Mouse (Mus musculus) intestine, embryonic 15.5 days (tissue): Measurements from ENCODE around the gene Rhobtb3. TPM values are rescaled to one million over a fixed set of nuclear protein-coding genes. Genes with fewer than 3 reads are reported as not detected.
"Not testable (repeated sequence)": the region's sequence is repeated elsewhere in the genome, so short reads cannot be mapped to it uniquely, and the experiment has no call there.

Source experiments
- ATAC-seq: fragments of 200-750 bp; cut with Nextera tagmentation; 2 replicates; pipeline ENCODE4 v1.8.0; 2017; ENCODE audit warnings: moderate TSS enrichment, moderate library complexity
- H3K27ac ChIP-seq: fragments of 300-500 bp; sonication (generic); 2 replicates; pipeline ENCODE4 v1.5.1; 2015; ENCODE audit warnings: mild to moderate bottlenecking, inconsistent platforms
- H3K27me3 ChIP-seq: fragments of 300-500 bp; sonication (generic); replicated peaks from 2 replicates; pipeline ENCODE4 v1.6.1; 2015; ENCODE audit warnings: inconsistent platforms
- H3K36me3 ChIP-seq: fragments of 300-500 bp; sonication (generic); 2 replicates; pipeline ENCODE4 v1.6.1; 2015; ENCODE audit warnings: inconsistent platforms
- H3K4me1 ChIP-seq: fragments of 300-500 bp; sonication (generic); replicated peaks from 2 replicates; pipeline ENCODE4 v1.6.1; 2015; ENCODE audit warnings: inconsistent platforms
- H3K4me2 ChIP-seq: fragments of 300-500 bp; sonication (generic); replicated peaks from 2 replicates; pipeline ENCODE4 v1.6.1; 2015; ENCODE audit warnings: mild to moderate bottlenecking, inconsistent platforms
- H3K4me3 ChIP-seq: fragments of 300-500 bp; sonication (generic); replicated peaks from 2 replicates; pipeline ENCODE4 v1.5.1; 2015; ENCODE audit warnings: inconsistent platforms
- H3K9ac ChIP-seq: fragments of 300-500 bp; sonication (generic); 2 replicates; pipeline ENCODE4 v1.6.1; 2015; ENCODE audit warnings: inconsistent platforms
- H3K9me3 ChIP-seq: fragments of 300-500 bp; sonication (generic); 2 replicates; pipeline ENCODE4 v1.6.1; 2016; ENCODE audit warnings: inconsistent platforms
- WGBS: fragments of 180-500 bp; shearing (Covaris S2); methylation state at CpG from one replicate; pipeline ENCODE4 v1.1.7; 2015; 5-methylcytosine and 5-hydroxymethylcytosine counted together
- polyA plus RNA-seq: library from polyadenylated mRNA; unstranded; fragments of >200 nt; fragmentation: Nextera tagmentation; extraction: Ambion mirVana; gene quantifications from 2 replicates; pipeline ENCODE4 v1.2.1, GENCODE M21; 2015

The Rhobtb3 gene
- polyA plus RNA-seq, 1 experiment from 2014 or later: 31.1 TPM

GRCm38 (mm10) chr13:75944044-75944820 lies 507 bp upstream of the Rhobtb3 start:
- H3K27me3 ChIP-seq: no peaks in the 10 kb centered on the region
- peak overlapping the region; percentile 84 for H3K4me3 ChIP-seq
- H3K4me1 ChIP-seq: 0 out of 2 replicates have a peak, but pooled peaks cover 13% of the 10 kb centered on the region
- 1% methylated on average over 7 of the region's 7 CpGs for WGBS
- peak; percentile 16; the same call in 1 of the 2 replicates for ATAC-seq
- peak overlapping the region; percentile 99 for H3K27ac ChIP-seq
- peak overlapping the region; percentile 91 for H3K9ac ChIP-seq
- H3K9me3 ChIP-seq: no peaks in the 10 kb centered on the region
- peak overlapping the region; percentile 65 for H3K4me2 ChIP-seq
- H3K36me3 ChIP-seq: no peaks in the 10 kb centered on the region

GRCm38 (mm10) chr13:75942731-75943130 lies 994 bp downstream of the Rhobtb3 start:
- Histone ChIP-seq H3K4me1 (0 out of 2 replicates have a peak, but pooled peaks cover 13% of the 10 kb centered on the region), H3K27ac (peak overlapping the region; percentile 99), H3K27me3 (no peaks in the 10 kb centered on the region), H3K4me2 (peak overlapping the region; percentile 65), H3K4me3 (peak overlapping the region; percentile 84), H3K36me3 (0 out of 2 replicates have a peak, but pooled peaks cover 7% of the 10 kb centered on the region), H3K9ac (peak overlapping the region; percentile 91), H3K9me3 (no peaks in the 10 kb centered on the region)
- peak; percentile 23; the same call in 1 of the 2 replicates for ATAC-seq
- whole genome bisulfite sequencing: under 1% methylated on average over 6 of the region's 6 CpGs

GRCm38 (mm10) chr13:75941518-75942295 lies 2.0 kb downstream of the Rhobtb3 start:
- no peaks in the 10 kb centered on the region for H3K9me3 ChIP-seq
- WGBS: 80% methylated on average over 5 of the region's 5 CpGs
- H3K27me3 ChIP-seq: no peaks in the 10 kb centered on the region
- 0 out of 2 replicates have a peak, but pooled peaks cover 7% of the 10 kb centered on the region for H3K36me3 ChIP-seq
- H3K4me1 ChIP-seq: 0 out of 2 replicates have a peak, but pooled peaks cover 13% of the 10 kb centered on the region
- H3K4me2 ChIP-seq: peak overlapping the region; percentile 22
- ATAC-seq: no peak
- H3K9ac ChIP-seq: no peak overlapping the region
- H3K4me3 ChIP-seq: no peak overlapping the region
- H3K27ac ChIP-seq: 0 out of 2 replicates have a peak overlapping the region, but pooled peaks have one; percentile 10

GRCm38 (mm10) chr13:75940791-75941517 lies 2.8 kb downstream of the Rhobtb3 start:
- no peak overlapping the region for H3K9ac ChIP-seq
- 0 out of 2 replicates have a peak, but pooled peaks cover 7% of the 10 kb centered on the region for H3K36me3 ChIP-seq
- no peak overlapping the region for H3K4me3 ChIP-seq
- 0 out of 2 replicates have a peak overlapping the region, but pooled peaks have one; percentile 10 for H3K27ac ChIP-seq
- H3K4me1 ChIP-seq: 0 out of 2 replicates have a peak, but pooled peaks cover 13% of the 10 kb centered on the region
- peak; percentile 44 for ATAC-seq
- H3K27me3 ChIP-seq: no peaks in the 10 kb centered on the region
- H3K9me3 ChIP-seq: no peaks in the 10 kb centered on the region
- 64% methylated on average over 2 of the region's 2 CpGs for WGBS
- peak overlapping the region; percentile 22 for H3K4me2 ChIP-seq

GRCm38 (mm10) chr13:75938866-75939265 lies 4.9 kb downstream of the Rhobtb3 start:
- H3K4me2 ChIP-seq: no peak overlapping the region
- WGBS: 85% methylated on average over 5 of the region's 5 CpGs

GRCm38 (mm10) chr13:75933287-75933686 lies 10.4 kb downstream of the Rhobtb3 start:
- no peaks in the 10 kb centered on the region for H3K9me3 ChIP-seq
- H3K4me2 ChIP-seq: no peak overlapping the region
- H3K4me1 ChIP-seq: 0 out of 2 replicates have a peak, but pooled peaks cover 3% of the 10 kb centered on the region
- H3K27ac ChIP-seq: no peak overlapping the region
- no peak for ATAC-seq
- no peak overlapping the region for H3K4me3 ChIP-seq
- WGBS: 93% methylated on average over 1 of the region's 1 CpGs
- H3K9ac ChIP-seq: no peak overlapping the region
- 0 out of 2 replicates have a peak, but pooled peaks cover 4% of the 10 kb centered on the region for H3K36me3 ChIP-seq
- no peaks in the 10 kb centered on the region for H3K27me3 ChIP-seq

More at GRCm38 (mm10) chr13:75938866-75939265, 4.9 kb downstream of the Rhobtb3 start:
- Histone ChIP-seq H3K9me3 (no peaks in the 10 kb centered on the region), H3K27me3 (no peaks in the 10 kb centered on the region), H3K9ac (no peak overlapping the region), H3K36me3 (0 out of 2 replicates have a peak, but pooled peaks cover 7% of the 10 kb centered on the region), H3K27ac (no peak overlapping the region), H3K4me3 (no peak overlapping the region), H3K4me1 (0 out of 2 replicates have a peak, but pooled peaks cover 9% of the 10 kb centered on the region)
- ATAC-seq: no peak

GRCm38 (mm10) chr13:75931073-75931472 lies 12.7 kb downstream of the Rhobtb3 start:
- 0 out of 2 replicates have a peak overlapping the region, but pooled peaks have one; percentile 15 for H3K27ac ChIP-seq
- H3K9me3 ChIP-seq: no peaks in the 10 kb centered on the region
- no peak overlapping the region for H3K9ac ChIP-seq
- H3K4me2 ChIP-seq: no peak overlapping the region
- no peak overlapping the region for H3K4me3 ChIP-seq
- WGBS: 17% methylated on average over 5 of the region's 5 CpGs
- 0 out of 2 replicates have a peak, but pooled peaks cover 3% of the 10 kb centered on the region for H3K4me1 ChIP-seq
- H3K27me3 ChIP-seq: no peaks in the 10 kb centered on the region
- peak; percentile 95 for ATAC-seq
- H3K36me3 ChIP-seq: no peaks in the 10 kb centered on the region

GRCm38 (mm10) chr13:75930660-75931059 lies 13.1 kb downstream of the Rhobtb3 start:
- Histone ChIP-seq H3K9ac (no peak overlapping the region), H3K27ac (0 out of 2 replicates have a peak overlapping the region, but pooled peaks have one; percentile 15), H3K4me1 (0 out of 2 replicates have a peak, but pooled peaks cover 3% of the 10 kb centered on the region), H3K4me3 (no peak overlapping the region), H3K9me3 (no peaks in the 10 kb centered on the region), H3K36me3 (no peaks in the 10 kb centered on the region), H3K4me2 (no peak overlapping the region), H3K27me3 (no peaks in the 10 kb centered on the region)
- WGBS: 52% methylated on average over 2 of the region's 2 CpGs
- peak; percentile 31; the same call in 1 of the 2 replicates for ATAC-seq

GRCm38 (mm10) chr13:75930023-75930422 lies 13.7 kb downstream of the Rhobtb3 start:
- no peak for ATAC-seq
- Histone ChIP-seq H3K4me1 (0 out of 2 replicates have a peak, but pooled peaks cover 3% of the 10 kb centered on the region), H3K4me2 (no peak overlapping the region), H3K9me3 (no peaks in the 10 kb centered on the region), H3K27me3 (no peaks in the 10 kb centered on the region), H3K9ac (no peak overlapping the region), H3K4me3 (no peak overlapping the region), H3K27ac (no peak overlapping the region), H3K36me3 (no peaks in the 10 kb centered on the region)
- 94% methylated on average over 20 of the region's 20 CpGs for WGBS

GRCm38 (mm10) chr13:75929071-75929470 lies 14.7 kb downstream of the Rhobtb3 start:
- H3K27me3 ChIP-seq, H3K9me3 ChIP-seq, H3K36me3 ChIP-seq, H3K4me2 ChIP-seq, H3K27ac ChIP-seq, H3K9ac ChIP-seq, H3K4me3 ChIP-seq, H3K4me1 ChIP-seq, ATAC-seq: not testable (repeated sequence)
- WGBS: 93% methylated on average over 5 of the region's 5 CpGs

- H3K4me3 ChIP-seq: no peak overlapping the region
- no peaks in the 10 kb centered on the region for H3K36me3 ChIP-seq
- no peak overlapping the region for H3K4me2 ChIP-seq
- H3K27me3 ChIP-seq: no peaks in the 10 kb centered on the region
- no peak for ATAC-seq
- no peaks in the 10 kb centered on the region for H3K9me3 ChIP-seq
- 0 out of 2 replicates have a peak, but pooled peaks cover 3% of the 10 kb centered on the region for H3K4me1 ChIP-seq
- no peak overlapping the region for H3K9ac ChIP-seq
- H3K27ac ChIP-seq: no peak overlapping the region
Measured at GRCm38 (mm10) chr13:75927951-75928350, 15.8 kb downstream of the Rhobtb3 start.
